ENCODE assay signal across 8 mouse cellular contexts in genomic region chr12:110703008-110703471, GRCm38 (mm10). TPM values are rescaled to one million over a fixed set of nuclear protein-coding genes. Genes with fewer than 3 reads are reported as not detected.
DNase-seq lines count a peak whose midpoint lies in the region; ATAC-seq lines count a peak whose summit lies in the region.

No protein-coding gene starts in this region.

- H3K4me1 ChIP-seq in embryonic facial prominence, embryonic 14.5 days (ENCODE audit: control insufficient read depth, insufficient read depth, low read length), result no peaks in the 10 kb centered on the region
- H3K4me1 ChIP-seq in kidney, embryonic 14.5 days (ENCODE audit: control insufficient read depth, insufficient read depth, low read length), result no peaks in the 10 kb centered on the region

- H3K36me3 ChIP-seq in embryonic facial prominence, embryonic 14.5 days (ENCODE audit: control insufficient read depth, insufficient read depth, low read length), result no peaks in the 10 kb centered on the region
- no peaks in the 10 kb centered on the region for H3K36me3 ChIP-seq in kidney, embryonic 14.5 days (ENCODE audit: control insufficient read depth, insufficient read depth, low read length)
- H3K36me3 ChIP-seq in splenic B cell, adult 2 months (ENCODE audit: control insufficient read depth, insufficient read depth, low read length, poor library complexity, severe bottlenecking), result no peaks in the 10 kb centered on the region

- no peaks in the 10 kb centered on the region for H3K9me3 ChIP-seq in embryonic facial prominence, embryonic 14.5 days (ENCODE audit: control insufficient read depth, low read length)
- H3K9me3 ChIP-seq in kidney, embryonic 14.5 days (ENCODE audit: control insufficient read depth, low read length), result no peaks in the 10 kb centered on the region

- H3K27ac ChIP-seq in embryonic facial prominence, embryonic 14.5 days (replicated peaks; ENCODE audit: low read depth, low read length), result no peak overlapping the region
- no peak overlapping the region for H3K27ac ChIP-seq in kidney, embryonic 14.5 days (ENCODE audit: low read depth, low read length)

- DNase-seq in 416B (ENCODE audit: low read depth) (peak; percentile 98), liver (peak; percentile 88)
- peak; percentile 71 to 84 for DNase-seq in adrenal gland, postnatal 4 days (ENCODE audit: low spot score in 2 of 2)
- DNase-seq in embryonic facial prominence, embryonic 14.5 days (ENCODE audit: low spot score), result peak; percentile 94
- DNase-seq in heart, adult 9 months (ENCODE audit: low spot score in 2 of 2), result peak; percentile 78 to 87
- peak; percentile 93 for DNase-seq in splenic B cell, adult 2 months (ENCODE audit: low read depth, low spot score)

- no peak overlapping the region for H3K9ac ChIP-seq in embryonic facial prominence, embryonic 14.5 days (ENCODE audit: low read depth, low read length)
- H3K9ac ChIP-seq in kidney, embryonic 14.5 days (ENCODE audit: low read depth, low read length), result no peak overlapping the region

- no peaks in the 10 kb centered on the region for H3K27me3 ChIP-seq in embryonic facial prominence, embryonic 14.5 days (replicated peaks; ENCODE audit: control insufficient read depth, insufficient read depth, low read length)
- H3K27me3 ChIP-seq in kidney, embryonic 14.5 days (ENCODE audit: control insufficient read depth, insufficient read depth, low read length), result no peaks in the 10 kb centered on the region
- no peaks in the 10 kb centered on the region for H3K27me3 ChIP-seq in splenic B cell, adult 2 months (ENCODE audit: control insufficient read depth, insufficient read depth, low read length, poor library complexity, severe bottlenecking)

- no peak overlapping the region for H3K4me3 ChIP-seq in embryonic facial prominence, embryonic 14.5 days (ENCODE audit: low read depth, low read length)
- no peak overlapping the region for H3K4me3 ChIP-seq in kidney, embryonic 14.5 days (ENCODE audit: low read length)

- 22% methylated on average over 8 of the region's 8 CpGs for WGBS in embryonic facial prominence, embryonic 14.5 days
- WGBS in kidney, embryonic 14.5 days, result 25% methylated on average over 8 of the region's 8 CpGs

- peak; percentile 74 for ATAC-seq in embryonic facial prominence, embryonic 14.5 days (ENCODE audit: low read depth)
- ATAC-seq in kidney, embryonic 14.5 days (ENCODE audit: low FRiP score, low TSS enrichment), result peak; percentile 69; the same call in 1 of the 2 replicates
- ATAC-seq in monocyte, adult 5-6 weeks (replicated peaks; ENCODE audit: insufficient number of reproducible peaks, low FRiP score, low TSS enrichment, poor library complexity, severe bottlenecking), result 0 out of 2 replicates have a peak, but pooled peaks have one; percentile 40

- H3K4me2 ChIP-seq in embryonic facial prominence, embryonic 14.5 days (ENCODE audit: low read depth, low read length), result peak overlapping the region; percentile 25
- peak overlapping the region; percentile 29 for H3K4me2 ChIP-seq in kidney, embryonic 14.5 days (replicated peaks; ENCODE audit: low read depth, low read length)

RNA-seq across cellular contexts. Expression of gene Hsp90aa1, which starts 0.5 kb away (rescaled TPM):
- total RNA-seq in adrenal gland, postnatal 4 days (2021), result 100 to 1,000 TPM; 258 to 326 TPM
- polyA plus RNA-seq in embryonic facial prominence, embryonic 14.5 days (2014; fragmentation: Nextera tagmentation; extraction: Ambion mirVana), result 763 and 873 TPM in 2 replicates
- 1,092 and 1,386 TPM in 2 replicates for polyA plus RNA-seq in kidney, embryonic 14.5 days (2014; fragmentation: Nextera tagmentation; extraction: Ambion mirVana)
- 735 to 877 TPM (median 802 TPM) in 3 replicates for total RNA-seq in monocyte, adult 5-6 weeks (2017)

RNA-seq across cellular contexts. Expression of gene 1700001K19Rik, which starts 20.6 kb away (rescaled TPM):
- not detected for total RNA-seq in adrenal gland, postnatal 4 days (2021)
- polyA plus RNA-seq in embryonic facial prominence, embryonic 14.5 days (2014; fragmentation: Nextera tagmentation; extraction: Ambion mirVana), result not detected in 2 replicates
- not detected in 2 replicates for polyA plus RNA-seq in kidney, embryonic 14.5 days (2014; fragmentation: Nextera tagmentation; extraction: Ambion mirVana)
- total RNA-seq in monocyte, adult 5-6 weeks (2017), result not detected in 3 replicates

RNA-seq across cellular contexts. Expression of gene Wdr20, which starts 34.7 kb away (rescaled TPM):
- 10 to 100 TPM; 47.6 to 47.8 TPM for total RNA-seq in adrenal gland, postnatal 4 days (2021)
- 18.3 and 21.1 TPM in 2 replicates for polyA plus RNA-seq in embryonic facial prominence, embryonic 14.5 days (2014; fragmentation: Nextera tagmentation; extraction: Ambion mirVana)
- polyA plus RNA-seq in kidney, embryonic 14.5 days (2014; fragmentation: Nextera tagmentation; extraction: Ambion mirVana), result 17.8 and 24.5 TPM in 2 replicates
- 42.6 to 73.3 TPM (median 57.7 TPM) in 3 replicates for total RNA-seq in monocyte, adult 5-6 weeks (2017)
